Mouse (Mus musculus) megakaryocyte, embryonic 14.5 days (primary cell): ENCODE data around the gene Eng.

Experiments
- FLI1 ChIP-seq: IDR thresholded peaks from 2 replicates; pipeline ENCODE4 v1.6.1; 2012; ENCODE audit warnings: low read length, inconsistent platforms, mixed read lengths
- GATA1 ChIP-seq: IDR thresholded peaks from 3 replicates; pipeline ENCODE4 v1.6.1; 2012; ENCODE audit warnings: mixed read lengths, low read length, inconsistent platforms, borderline replicate concordance

GRCm38 (mm10) chr2:32640550-32641051 is 5.8 kb upstream of the Eng start:
- TF ChIP-seq GATA1: no peak
- TF ChIP-seq FLI1: no peak
